Mouse (Mus musculus): ENCODE results near the gene Rbfox1. TPM values are rescaled to one million over a fixed set of nuclear protein-coding genes. Genes with fewer than 3 reads are reported as not detected.

Rbfox1 gene
- total and polyA plus RNA-seq, 3 experiments: not detected

- H3K79me2 ChIP-seq (ENCODE audit: control insufficient read depth, insufficient read depth, low read length, poor library complexity): no peaks in the 10 kb centered on the region
- DNase-seq (ENCODE audit: low read depth, low spot score): no peak
- H3K36me3 ChIP-seq (ENCODE audit: control insufficient read depth in 1 of 2, insufficient read depth in 2 of 2, low read length in 2 of 2): no peaks in the 10 kb centered on the region
- H3K4me3 ChIP-seq (ENCODE audit: control insufficient read depth in 1 of 2, insufficient read depth in 1 of 2, low read depth in 2 of 2, low read length in 2 of 2): no peak overlapping the region
- H3K9ac ChIP-seq (ENCODE audit: control insufficient read depth, low read depth, low read length, poor library complexity, severe bottlenecking): no peak overlapping the region
- TF ChIP-seq GATA1 (IDR thresholded peaks at IDR 0.05; ENCODE audit: low read depth, low read length) (no peak), SIN3A (IDR thresholded peaks at IDR 0.05; ENCODE audit: low read length) (no peak), TAL1 (IDR thresholded peaks at IDR 0.05; ENCODE audit: low read length) (no peak), CHD2 (IDR thresholded peaks at IDR 0.05; ENCODE audit: low read length) (no peak), TBP (IDR thresholded peaks at IDR 0.05; ENCODE audit: low read depth, low read length) (no peak), EP300 (IDR thresholded peaks at IDR 0.05; ENCODE audit: low read depth in 1 of 2, low read length in 2 of 2) (no peak), E2F4 (IDR thresholded peaks at IDR 0.05; ENCODE audit: borderline replicate concordance, low read depth, low read length) (no peak), BHLHE40 (IDR thresholded peaks at IDR 0.05; ENCODE audit: borderline replicate concordance, low read depth, low read length) (no peak), RAD21 (IDR thresholded peaks at IDR 0.05; ENCODE audit: low read depth, low read length) (no peak), UBTF (IDR thresholded peaks at IDR 0.05; ENCODE audit: borderline replicate concordance, insufficient read depth, low read depth, low read length) (no peak), TCF12 (IDR thresholded peaks at IDR 0.05; ENCODE audit: low read depth, low read length) (no peak), ZMIZ1 (IDR thresholded peaks at IDR 0.05; ENCODE audit: low read depth, low read length) (no peak), USF2 (IDR thresholded peaks at IDR 0.05; ENCODE audit: borderline replicate concordance in 1 of 2, insufficient read depth in 1 of 2, low read depth in 1 of 2, low read length in 2 of 2) (no peak), POLR2AphosphoS2 (IDR thresholded peaks at IDR 0.05; ENCODE audit: low read length) (no peak), MEF2A (IDR thresholded peaks at IDR 0.05; ENCODE audit: extremely low read depth, insufficient replicate concordance, low read depth, low read length, poor library complexity, severe bottlenecking) (no peak)
- H3K4me1 ChIP-seq (ENCODE audit: control insufficient read depth in 1 of 2, insufficient read depth in 2 of 2, low read length in 2 of 2): no peaks in the 10 kb centered on the region
- no peak overlapping the region for H3K27ac ChIP-seq (ENCODE audit: control insufficient read depth, low read depth, low read length)
- no peaks in the 10 kb centered on the region for H3K27me3 ChIP-seq (ENCODE audit: control insufficient read depth in 1 of 2, insufficient read depth in 2 of 2, low read length in 2 of 2)
- no peaks in the 10 kb centered on the region for H3K9me3 ChIP-seq (replicated peaks; ENCODE audit: insufficient read depth, low read length)
These were observed 1154.5 kb downstream of the Rbfox1 start for GRCm38 (mm10) chr16:7039404-7040367.

GRCm38 (mm10) chr16:7040691-7041090, 1155.5 kb downstream of the Rbfox1 start:
- Histone ChIP-seq H3K27ac (ENCODE audit: control insufficient read depth, low read depth, low read length) (no peak overlapping the region), H3K9me3 (replicated peaks; ENCODE audit: insufficient read depth, low read length) (no peaks in the 10 kb centered on the region), H3K36me3 (ENCODE audit: control insufficient read depth in 1 of 2, insufficient read depth in 2 of 2, low read length in 2 of 2) (no peaks in the 10 kb centered on the region), H3K9ac (ENCODE audit: control insufficient read depth, low read depth, low read length, poor library complexity, severe bottlenecking) (no peak overlapping the region), H3K79me2 (ENCODE audit: control insufficient read depth, insufficient read depth, low read length, poor library complexity) (no peaks in the 10 kb centered on the region), H3K4me1 (ENCODE audit: control insufficient read depth in 1 of 2, insufficient read depth in 2 of 2, low read length in 2 of 2) (no peaks in the 10 kb centered on the region), H3K27me3 (ENCODE audit: control insufficient read depth in 1 of 2, insufficient read depth in 2 of 2, low read length in 2 of 2) (no peaks in the 10 kb centered on the region), H3K4me3 (ENCODE audit: control insufficient read depth in 1 of 2, insufficient read depth in 1 of 2, low read depth in 2 of 2, low read length in 2 of 2) (no peak overlapping the region)
- no peak for DNase-seq (ENCODE audit: low read depth, low spot score)
- no peak for TF ChIP-seq MXI1 (IDR thresholded peaks at IDR 0.05; ENCODE audit: low read depth, low read length)
- no peak for TF ChIP-seq ZKSCAN1 (IDR thresholded peaks at IDR 0.05; ENCODE audit: low read depth, low read length)
- no peak for TF ChIP-seq ZC3H11A (IDR thresholded peaks at IDR 0.05; ENCODE audit: low read depth, low read length)
- TF ChIP-seq CHD2 (IDR thresholded peaks at IDR 0.05; ENCODE audit: low read length): no peak
- no peak for TF ChIP-seq SMC3 (IDR thresholded peaks at IDR 0.05; ENCODE audit: low read depth, low read length)
